12 mouse cellular contexts compared by ENCODE assay signal in the genomic region with DNA sequence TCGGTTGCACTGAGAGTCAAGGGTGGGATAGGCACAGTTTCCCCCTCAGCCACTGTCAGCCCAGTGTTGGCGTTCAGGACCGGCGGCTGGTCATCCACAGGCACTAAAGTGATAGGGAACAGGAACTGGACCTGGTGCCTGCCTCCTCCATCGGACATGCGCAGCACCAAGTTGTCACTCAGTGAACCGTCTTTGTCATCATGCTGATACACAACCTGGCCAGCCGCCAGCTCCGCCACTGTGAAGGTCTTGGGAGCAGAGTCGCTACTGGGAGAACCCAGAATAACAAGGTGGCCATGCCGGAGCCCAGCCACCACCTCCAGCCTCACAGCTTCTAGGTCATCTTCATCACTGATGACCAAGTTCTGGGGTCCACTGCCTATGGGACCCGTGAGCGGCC. TPM values are rescaled to one million over a fixed set of nuclear protein-coding genes. Genes with fewer than 3 reads are reported as not detected.
DNase-seq lines count a peak whose midpoint lies in the region; ATAC-seq and TF ChIP-seq lines count a peak whose summit lies in the region.
"Had no signal": no experiment of that assay in that cellular context is flagged by ENCODE, and none has a peak within 500 bp of the region (broad histone marks: within the 10 kb centered on the region; RNA-seq: fewer than 3 reads in every experiment).

No protein-coding gene starts in this region.

- H3K36me3 ChIP-seq in heart, embryonic 15.5 days = peaks cover 9% of the 10 kb centered on the region; the same call in 1 of the 2 replicates
- H3K36me3 ChIP-seq in limb, embryonic 10.5 days = peaks cover 16% of the 10 kb centered on the region
- peaks cover 7% of the 10 kb centered on the region; the same call in 1 of the 2 replicates for H3K36me3 ChIP-seq in stomach, postnatal 0 days (ENCODE audit: control insufficient read depth, insufficient read depth, low read length)
- H3K36me3 ChIP-seq: G1E had no signal

- no peak for TF ChIP-seq EP300 in stomach, postnatal 0 days (optimal IDR thresholded peaks at IDR 0.05)

- peaks cover 16% of the 10 kb centered on the region for H3K27me3 ChIP-seq in heart, embryonic 15.5 days
- H3K27me3 ChIP-seq in limb, embryonic 10.5 days (ENCODE audit: low read depth, poor library complexity, severe bottlenecking) = peaks cover 50% of the 10 kb centered on the region
- no peaks in the 10 kb centered on the region for H3K27me3 ChIP-seq in stomach, postnatal 0 days (ENCODE audit: control insufficient read depth, insufficient read depth, low read length)

- TF ChIP-seq CTCF in stomach, postnatal 0 days (IDR thresholded peaks at IDR 0.05; ENCODE audit: low read depth) = no peak

- H3K4me1 ChIP-seq in heart, embryonic 15.5 days (replicated peaks) = peaks cover 16% of the 10 kb centered on the region
- H3K4me1 ChIP-seq in limb, embryonic 10.5 days = peaks cover 27% of the 10 kb centered on the region
- H3K4me1 ChIP-seq in stomach, postnatal 0 days (replicated peaks; ENCODE audit: control insufficient read depth, insufficient read depth) = no peaks in the 10 kb centered on the region

- no peak for ATAC-seq in heart, embryonic 15.5 days (replicated peaks; ENCODE audit: insufficient number of reproducible peaks, insufficient read depth, low FRiP score, low read depth)
- ATAC-seq in stomach, postnatal 0 days (ENCODE audit: low FRiP score, low TSS enrichment) = no peak

- no peak for DNase-seq in heart, postnatal 14 days
- DNase-seq in right cerebral cortex, postnatal 4 days = peak; percentile 48
- DNase-seq in right cerebral cortex, postnatal 36 days (ENCODE audit: low spot score in 2 of 2) = no peak
- DNase-seq in limb, embryonic 10.5 days (ENCODE audit: low spot score) = no peak
- DNase-seq in stomach, postnatal 0 days (ENCODE audit: low spot score) = no peak
- no peak for DNase-seq in spleen, postnatal 36 days (ENCODE audit: low spot score in 2 of 2)
- DNase-seq in adipocyte (ENCODE audit: low spot score) = no peak
- DNase-seq: retina, postnatal 1 day; thymus, postnatal 4 days had no signal

- no peak overlapping the region for H3K27ac ChIP-seq in heart, embryonic 15.5 days
- H3K27ac ChIP-seq in limb, embryonic 10.5 days = no peak overlapping the region
- H3K27ac ChIP-seq in stomach, postnatal 0 days (replicated peaks) = no peak overlapping the region

- peak overlapping the region; percentile 99 for H3K4me2 ChIP-seq in heart, embryonic 15.5 days
- peak overlapping the region; percentile 95; the same call in 1 of the 2 replicates for H3K4me2 ChIP-seq in stomach, postnatal 0 days (replicated peaks; ENCODE audit: low read depth)

- peak overlapping the region; percentile 67 for H3K4me3 ChIP-seq in heart, embryonic 15.5 days
- H3K4me3 ChIP-seq in limb, embryonic 10.5 days = peak overlapping the region; percentile 66; the same call in 1 of the 2 replicates
- no peak overlapping the region for H3K4me3 ChIP-seq in stomach, postnatal 0 days (ENCODE audit: low read depth, low read length)

- peaks cover 10% of the 10 kb centered on the region for H3K9me3 ChIP-seq in heart, embryonic 15.5 days (replicated peaks)
- H3K9me3 ChIP-seq in limb, embryonic 10.5 days (replicated peaks) = no peaks in the 10 kb centered on the region
- H3K9me3 ChIP-seq in stomach, postnatal 0 days (ENCODE audit: control insufficient read depth, low read length) = peaks cover 20% of the 10 kb centered on the region

- WGBS in heart, embryonic 15.5 days = 74% methylated on average over 13 of the region's 13 CpGs
- WGBS in limb, embryonic 10.5 days = 86% methylated on average over 13 of the region's 13 CpGs
- WGBS in stomach, postnatal 0 days = 90% methylated on average over 13 of the region's 13 CpGs

- intact Hi-C loops in heart, postnatal 14 days (cut with DNase I) = loop anchor here (5.0 kb wide), 1 partner anchor 128 kb away; no protein-coding TSS in a partner anchor

- H3K9ac ChIP-seq in heart, embryonic 15.5 days = no peak overlapping the region
- H3K9ac ChIP-seq in stomach, postnatal 0 days (ENCODE audit: low read length) = no peak overlapping the region

RNA-seq across cellular contexts. Expression of a gene that starts 1.8 kb away (rescaled TPM):
- 2.2 and 3.7 TPM in 2 replicates for polyA plus RNA-seq in heart, embryonic 15.5 days (2015; fragmentation: Nextera tagmentation; extraction: Ambion mirVana)
- total RNA-seq in heart, postnatal 14 days (2021) = 10 to 100 TPM; 14.6 to 15.0 TPM
- 2.9 and 3.7 TPM in 2 replicates for polyA plus RNA-seq in limb, embryonic 10.5 days (2016; fragmentation: Nextera tagmentation; extraction: Ambion mirVana)
- 7.0 and 7.4 TPM in 2 replicates for polyA plus RNA-seq in stomach, postnatal 0 days (2015; fragmentation: Nextera tagmentation; extraction: Ambion mirVana)
- total RNA-seq: megakaryocyte progenitor cell, adult 5-6 weeks had no signal
- polyA plus RNA-seq: G1E had no signal
